Mouse (Mus musculus) embryonic facial prominence, embryonic 12.5 days (tissue): ENCODE data around the gene Zfyve27. TPM values are rescaled to one million over a fixed set of nuclear protein-coding genes. Genes with fewer than 3 reads are reported as not detected.

Source experiments
- ATAC-seq: fragments of 200-750 bp; cut with Nextera tagmentation; 2 replicates; pipeline ENCODE4 v1.8.0; 2017; ENCODE audit not compliant: insufficient number of reproducible peaks, insufficient read depth, low FRiP score, low TSS enrichment
- H3K27ac ChIP-seq: fragments of 300-500 bp; sonication (generic); 2 replicates; pipeline ENCODE4 v1.5.1; 2016; ENCODE audit warnings: mild to moderate bottlenecking
- H3K27me3 ChIP-seq: fragments of 300-500 bp; sonication (generic); 2 replicates; pipeline ENCODE4 v1.6.1; 2016; ENCODE audit warnings: mild to moderate bottlenecking, moderate library complexity
- H3K36me3 ChIP-seq: fragments of 300-500 bp; sonication (generic); 2 replicates; pipeline ENCODE4 v1.6.1; 2016; ENCODE audit warnings: mild to moderate bottlenecking
- H3K4me1 ChIP-seq: fragments of 300-500 bp; sonication (generic); 2 replicates; pipeline ENCODE4 v1.6.1; 2016
- H3K4me2 ChIP-seq: fragments of 300-500 bp; sonication (generic); replicated peaks from 2 replicates; pipeline ENCODE4 v1.6.1; 2016; ENCODE audit warnings: mild to moderate bottlenecking, moderate library complexity
- H3K4me3 ChIP-seq: fragments of 300-500 bp; sonication (generic); 2 replicates; pipeline ENCODE4 v1.5.1; 2016; ENCODE audit warnings: mild to moderate bottlenecking
- H3K9ac ChIP-seq: fragments of 300-500 bp; sonication (generic); 2 replicates; pipeline ENCODE4 v1.6.1; 2016; ENCODE audit warnings: mild to moderate bottlenecking, moderate library complexity
- H3K9me3 ChIP-seq: fragments of 300-500 bp; sonication (generic); 2 replicates; pipeline ENCODE4 v1.6.1; 2016; ENCODE audit warnings: mild to moderate bottlenecking, moderate library complexity
- WGBS: fragments of 180-500 bp; shearing (Covaris S2); methylation state at CpG from one replicate; pipeline ENCODE4 v1.1.7; 2016; 5-methylcytosine and 5-hydroxymethylcytosine counted together
- polyA plus RNA-seq: library from polyadenylated mRNA; unstranded; fragments of >200 nt; fragmentation: Nextera tagmentation; extraction: Ambion mirVana; gene quantifications from 2 replicates; pipeline ENCODE4 v1.2.1, GENCODE M21; 2016

Zfyve27 gene
- polyA plus RNA-seq, 1 experiment from 2014 or later, result 32.5 TPM

GRCm38 (mm10) chr19:42193311-42193710 is 29.6 kb downstream of the Zfyve27 start:
- Histone ChIP-seq H3K4me3 (no peak overlapping the region), H3K4me1 (no peaks in the 10 kb centered on the region), H3K9me3 (no peaks in the 10 kb centered on the region), H3K27me3 (peaks cover 6% of the 10 kb centered on the region), H3K4me2 (no peak overlapping the region), H3K9ac (no peak overlapping the region), H3K27ac (no peak overlapping the region), H3K36me3 (peaks cover 22% of the 10 kb centered on the region)
- ATAC-seq, result no peak
- 29% methylated on average over 2 of the region's 2 CpGs for WGBS

DNA sequence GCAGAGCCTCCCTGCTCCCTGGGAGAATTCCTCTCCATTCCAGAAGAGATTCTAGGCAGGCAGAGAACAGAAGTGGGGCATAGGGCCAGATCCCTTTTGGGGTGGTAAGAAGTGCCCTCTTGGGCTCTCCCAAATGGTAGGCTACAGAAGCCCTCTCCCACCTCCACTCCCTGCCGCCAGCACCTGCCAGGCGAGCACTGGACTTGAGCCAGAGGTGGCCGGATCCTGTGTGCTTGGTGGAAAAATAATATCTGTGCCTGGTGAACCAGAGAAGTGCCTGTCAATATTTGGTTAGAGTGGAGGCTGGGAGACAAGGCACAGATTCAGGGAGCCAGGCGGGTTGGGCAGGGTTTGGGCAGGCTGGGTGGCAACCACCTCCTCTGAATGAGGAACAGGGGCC is 32.6 kb downstream of the Zfyve27 start:
- Histone ChIP-seq H3K9me3 (no peaks in the 10 kb centered on the region), H3K27me3 (peaks cover 37% of the 10 kb centered on the region), H3K4me1 (0 out of 2 replicates have a peak, but pooled peaks cover 3% of the 10 kb centered on the region), H3K36me3 (peaks cover 11% of the 10 kb centered on the region; the same call in 1 of the 2 replicates), H3K9ac (no peak overlapping the region), H3K27ac (no peak overlapping the region; the same call in 1 of the 2 replicates), H3K4me2 (no peak overlapping the region), H3K4me3 (no peak overlapping the region)
- no peak for ATAC-seq
- 79% methylated on average over 4 of the region's 4 CpGs for WGBS

- 70% methylated on average over 4 of the region's 4 CpGs for WGBS
These were observed 33.3 kb downstream of the Zfyve27 start for GRCm38 (mm10) chr19:42197066-42197465.

DNA sequence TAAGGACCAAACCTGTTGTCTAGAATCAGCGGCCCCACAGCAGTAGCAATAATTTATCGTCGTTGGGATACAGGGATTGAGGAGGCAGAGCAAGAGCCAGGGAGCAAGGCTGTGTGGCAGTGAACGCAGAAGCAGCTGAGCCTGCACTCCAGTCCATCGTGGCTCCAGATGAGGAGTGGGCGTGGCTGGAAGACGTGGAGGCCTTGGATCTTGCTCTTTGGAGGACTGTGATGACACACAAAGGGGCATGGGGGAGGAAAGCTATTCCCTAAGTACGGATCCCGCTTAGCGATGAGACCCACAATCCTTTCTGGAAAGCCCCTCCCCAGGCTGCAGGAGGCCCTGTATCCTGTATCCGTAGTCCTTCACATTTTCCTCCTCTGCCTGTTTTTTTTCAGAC is 34.3 kb downstream of the Zfyve27 start:
- WGBS, result 54% methylated on average over 11 of the region's 11 CpGs
- Histone ChIP-seq H3K27me3 (peaks cover 53% of the 10 kb centered on the region), H3K36me3 (no peaks in the 10 kb centered on the region), H3K4me2 (no peak overlapping the region), H3K27ac (no peak overlapping the region), H3K9ac (no peak overlapping the region), H3K9me3 (no peaks in the 10 kb centered on the region), H3K4me3 (no peak overlapping the region), H3K4me1 (peaks cover 14% of the 10 kb centered on the region; the same call in 1 of the 2 replicates)
- ATAC-seq, result no peak

More at GRCm38 (mm10) chr19:42197066-42197465, 33.3 kb downstream of the Zfyve27 start:
- Histone ChIP-seq H3K4me1 (peaks cover 10% of the 10 kb centered on the region; the same call in 1 of the 2 replicates), H3K9ac (no peak overlapping the region), H3K36me3 (peaks cover 5% of the 10 kb centered on the region; the same call in 1 of the 2 replicates), H3K4me3 (no peak overlapping the region), H3K4me2 (no peak overlapping the region), H3K9me3 (no peaks in the 10 kb centered on the region), H3K27ac (no peak overlapping the region), H3K27me3 (peaks cover 44% of the 10 kb centered on the region)
- ATAC-seq, result no peak

DNA sequence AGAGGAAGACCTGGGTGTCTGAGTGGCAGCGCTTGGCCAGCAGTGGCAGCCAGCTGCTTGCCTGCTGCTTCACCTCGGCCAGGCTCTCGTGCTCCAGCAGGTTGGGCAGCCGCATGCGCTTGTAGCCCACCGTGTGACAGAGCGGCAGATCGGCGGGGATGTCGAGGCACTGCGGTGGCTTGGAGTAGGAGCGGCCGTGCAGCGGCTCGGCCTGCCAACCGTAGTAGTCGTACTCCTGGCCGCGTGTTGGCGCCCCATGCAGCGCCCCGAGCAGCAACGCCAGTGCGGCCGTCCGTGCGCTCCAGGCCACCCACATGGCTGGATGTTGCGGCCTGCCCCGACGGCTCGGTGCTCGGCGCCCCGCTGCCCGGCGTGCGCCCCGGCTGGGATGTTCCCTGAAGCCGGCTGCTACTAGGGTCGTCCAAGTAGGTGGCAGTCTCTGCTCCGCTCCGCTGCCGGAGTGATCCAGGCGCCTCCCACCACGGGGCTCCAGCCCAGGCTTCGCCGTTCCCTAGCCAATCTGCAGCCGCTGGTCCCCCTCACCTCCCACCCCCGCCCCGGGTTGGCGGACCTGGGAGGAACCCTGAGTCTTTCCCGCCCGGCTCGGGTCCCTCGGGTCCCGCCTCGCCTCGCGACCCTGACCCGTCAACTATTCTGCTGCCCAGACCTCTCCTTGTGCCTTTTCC is 38.1 kb downstream of the Zfyve27 start, which contains the start of gene Sfrp5:
TSS of gene Sfrp5 (minus strand) at position 557 of the 686 bp plus-strand sequence.
- Histone ChIP-seq H3K4me1 (peaks cover 16% of the 10 kb centered on the region; the same call in 1 of the 2 replicates), H3K27ac (no peak within 1 kb of the TSS), H3K9ac (0 out of 2 replicates have a peak within 1 kb of the TSS, but pooled peaks have one; percentile 24), H3K4me3 (peak within 1 kb of the TSS; percentile 31), H3K4me2 (peak within 1 kb of the TSS; percentile 41), H3K9me3 (no peaks in the 10 kb centered on the region), H3K36me3 (no peaks in the 10 kb centered on the region), H3K27me3 (peaks cover 65% of the 10 kb centered on the region)
- WGBS, result 1% methylated on average over 58 of the region's 60 CpGs
- peak; percentile 43; the same call in 1 of the 2 replicates for ATAC-seq

GRCm38 (mm10) chr19:42202467-42202866 is 38.7 kb downstream of the Zfyve27 start:
- Histone ChIP-seq H3K27ac (no peak overlapping the region), H3K9me3 (no peaks in the 10 kb centered on the region), H3K27me3 (peaks cover 66% of the 10 kb centered on the region), H3K9ac (no peak overlapping the region), H3K4me3 (no peak overlapping the region; the same call in 1 of the 2 replicates), H3K4me1 (peaks cover 16% of the 10 kb centered on the region; the same call in 1 of the 2 replicates), H3K4me2 (peak overlapping the region; percentile 41; the same call in 1 of the 2 replicates), H3K36me3 (no peaks in the 10 kb centered on the region)
- ATAC-seq, result no peak
- WGBS, result 47% methylated on average over 8 of the region's 8 CpGs

DNA sequence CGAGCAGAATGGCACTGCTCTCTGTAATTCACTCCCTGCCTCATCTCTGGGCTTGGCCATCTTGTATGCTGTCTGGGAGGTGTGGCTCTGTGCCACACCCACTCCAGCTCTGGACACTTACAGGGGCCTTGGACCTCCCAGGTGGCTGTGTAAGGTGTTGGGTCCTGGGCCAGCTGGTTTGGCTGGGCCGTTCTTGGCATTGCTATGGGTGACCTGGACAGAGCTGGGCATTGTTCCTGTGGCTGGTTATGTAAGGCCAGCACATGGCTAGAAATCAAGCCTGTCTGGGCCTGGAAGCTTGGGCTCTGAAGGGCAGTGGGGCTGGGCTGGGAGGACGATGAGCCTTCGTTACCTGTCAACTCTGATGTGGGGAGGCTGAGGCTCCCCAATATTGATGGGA is 40.6 kb downstream of the Zfyve27 start:
- H3K36me3 ChIP-seq, result no peaks in the 10 kb centered on the region
- no peak overlapping the region for H3K4me3 ChIP-seq
- H3K27ac ChIP-seq, result no peak overlapping the region
- H3K27me3 ChIP-seq, result peaks cover 52% of the 10 kb centered on the region
- no peak for ATAC-seq
- H3K4me2 ChIP-seq, result no peak overlapping the region
- no peaks in the 10 kb centered on the region for H3K9me3 ChIP-seq
- peaks cover 16% of the 10 kb centered on the region; the same call in 1 of the 2 replicates for H3K4me1 ChIP-seq
- H3K9ac ChIP-seq, result no peak overlapping the region
- WGBS, result 79% methylated on average over 4 of the region's 4 CpGs

- no peak overlapping the region for H3K9ac ChIP-seq
- H3K4me2 ChIP-seq, result no peak overlapping the region
- H3K36me3 ChIP-seq, result no peaks in the 10 kb centered on the region
- peaks cover 16% of the 10 kb centered on the region; the same call in 1 of the 2 replicates for H3K4me1 ChIP-seq
- H3K4me3 ChIP-seq, result no peak overlapping the region
- H3K9me3 ChIP-seq, result no peaks in the 10 kb centered on the region
- WGBS, result 43% methylated on average over 8 of the region's 8 CpGs
- peaks cover 43% of the 10 kb centered on the region for H3K27me3 ChIP-seq
- ATAC-seq, result no peak
- no peak overlapping the region for H3K27ac ChIP-seq
These were observed 41.5 kb downstream of the Zfyve27 start for GRCm38 (mm10) chr19:42205201-42205600.

DNA sequence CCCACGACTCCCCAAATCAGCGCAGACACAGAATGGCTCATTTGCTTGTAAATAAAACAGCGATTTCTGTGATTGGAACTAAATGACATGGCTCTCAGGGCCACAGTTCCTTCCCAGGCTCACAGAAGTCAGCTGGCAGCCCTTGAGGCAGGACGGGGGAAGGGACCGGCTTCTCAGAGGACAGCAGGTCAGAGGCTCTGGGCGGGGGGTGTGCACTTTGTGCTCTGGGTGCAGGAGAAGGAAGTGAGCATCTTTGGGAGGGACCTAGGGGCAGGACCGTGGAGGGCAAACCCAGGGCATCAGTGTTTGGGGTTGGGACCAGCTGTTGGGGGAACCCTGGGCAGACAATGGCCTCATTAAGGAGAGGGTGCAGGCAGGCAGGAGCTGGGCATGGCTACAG is 45.7 kb downstream of the Zfyve27 start:
- no peak for ATAC-seq
- H3K9me3 ChIP-seq, result no peaks in the 10 kb centered on the region
- no peak overlapping the region for H3K9ac ChIP-seq
- no peak overlapping the region for H3K4me2 ChIP-seq
- no peak overlapping the region for H3K4me3 ChIP-seq
- 38% methylated on average over 7 of the region's 7 CpGs for WGBS
- H3K4me1 ChIP-seq, result 0 out of 2 replicates have a peak, but pooled peaks cover 2% of the 10 kb centered on the region
- peaks cover 6% of the 10 kb centered on the region for H3K27me3 ChIP-seq
- H3K36me3 ChIP-seq, result no peaks in the 10 kb centered on the region
- no peak overlapping the region for H3K27ac ChIP-seq

GRCm38 (mm10) chr19:42209976-42210375 is 46.2 kb downstream of the Zfyve27 start:
- Histone ChIP-seq H3K27me3 (peaks cover 6% of the 10 kb centered on the region), H3K9me3 (no peaks in the 10 kb centered on the region), H3K4me2 (no peak overlapping the region), H3K4me1 (no peaks in the 10 kb centered on the region), H3K9ac (no peak overlapping the region), H3K36me3 (no peaks in the 10 kb centered on the region), H3K27ac (no peak overlapping the region), H3K4me3 (no peak overlapping the region)
- no peak for ATAC-seq
- 42% methylated on average over 6 of the region's 6 CpGs for WGBS

DNA sequence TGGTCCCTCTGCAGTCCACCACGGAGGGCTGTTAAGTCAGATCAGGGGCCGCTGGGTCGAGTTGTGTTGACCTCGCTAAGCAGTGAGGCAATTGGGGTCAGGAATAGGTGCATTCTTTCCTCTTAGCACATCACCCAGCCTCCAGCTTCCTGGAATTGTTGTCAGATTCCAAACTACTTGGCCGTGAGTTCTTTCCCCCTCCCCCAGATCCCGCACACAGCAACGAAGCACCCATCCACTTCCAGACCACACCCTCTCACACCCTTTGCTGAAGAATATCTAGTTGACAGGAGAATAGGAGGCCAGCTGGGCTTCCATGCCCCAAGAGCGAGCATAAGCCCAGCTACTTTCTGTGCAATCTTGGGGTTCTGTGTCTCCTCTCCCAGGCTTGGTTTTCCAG is 48.2 kb downstream of the Zfyve27 start:
- H3K27me3 ChIP-seq, result peaks cover 2% of the 10 kb centered on the region; the same call in 1 of the 2 replicates
- no peaks in the 10 kb centered on the region for H3K9me3 ChIP-seq
- no peaks in the 10 kb centered on the region for H3K4me1 ChIP-seq
- no peak overlapping the region for H3K4me2 ChIP-seq
- ATAC-seq, result no peak
- H3K4me3 ChIP-seq, result no peak overlapping the region
- no peak overlapping the region for H3K27ac ChIP-seq
- 22% methylated on average over 8 of the region's 8 CpGs for WGBS
- no peaks in the 10 kb centered on the region for H3K36me3 ChIP-seq
- no peak overlapping the region for H3K9ac ChIP-seq

- Histone ChIP-seq H3K36me3 (no peaks in the 10 kb centered on the region), H3K9ac (no peak overlapping the region), H3K4me2 (no peak overlapping the region), H3K27ac (no peak overlapping the region), H3K4me3 (no peak overlapping the region), H3K27me3 (no peaks in the 10 kb centered on the region), H3K9me3 (no peaks in the 10 kb centered on the region), H3K4me1 (no peaks in the 10 kb centered on the region)
- WGBS, result 75% methylated on average over 2 of the region's 2 CpGs
- no peak for ATAC-seq
These were observed 50.9 kb downstream of the Zfyve27 start for GRCm38 (mm10) chr19:42214601-42215000.
